Mouse (Mus musculus) limb, embryonic 14.5 days (tissue): ENCODE measurements around the gene Rxylt1. TPM values are rescaled to one million over a fixed set of nuclear protein-coding genes. Genes with fewer than 3 reads are reported as not detected.
A peak's percentile ranks its signal among the peaks of the same experiment; 100 is the strongest.

ENCODE experiments used
- ATAC-seq: fragments of 200-750 bp; cut with Nextera tagmentation; 2 replicates; pipeline ENCODE4 v1.8.0; 2017; ENCODE audit warnings: low read depth, moderate number of reproducible peaks, moderate TSS enrichment; ENCODE audit not compliant: low FRiP score
- DNase-seq: peaks from one replicate; pipeline ENCODE4 v3.0.0-alpha.2; 2015; ENCODE audit warnings: low spot score
- H3K27ac ChIP-seq: fragments of 300-500 bp; sonication (generic); replicated peaks from 2 replicates; pipeline ENCODE4 v1.5.1; 2014; ENCODE audit warnings: low read depth, mild to moderate bottlenecking, low read length, moderate library complexity, mixed read lengths
- H3K27me3 ChIP-seq: fragments of 300-500 bp; sonication (generic); 2 replicates; pipeline ENCODE4 v1.6.1; 2014; ENCODE audit warnings: low read length, mixed read lengths; ENCODE audit not compliant: control insufficient read depth, insufficient read depth
- H3K36me3 ChIP-seq: fragments of 300-500 bp; sonication (generic); 2 replicates; pipeline ENCODE4 v1.6.1; 2014; ENCODE audit warnings: mild to moderate bottlenecking, low read length, moderate library complexity, mixed read lengths; ENCODE audit not compliant: control insufficient read depth, insufficient read depth
- H3K4me1 ChIP-seq: fragments of 300-500 bp; sonication (generic); 2 replicates; pipeline ENCODE4 v1.6.1; 2014; ENCODE audit warnings: antibody characterized with exemption, low read length, mixed read lengths; ENCODE audit not compliant: control insufficient read depth, insufficient read depth
- H3K4me2 ChIP-seq: fragments of 300-500 bp; sonication (generic); replicated peaks from 2 replicates; pipeline ENCODE4 v1.6.1; 2014; ENCODE audit warnings: low read depth, mild to moderate bottlenecking, low read length, moderate library complexity; ENCODE audit not compliant: severe bottlenecking
- H3K4me3 ChIP-seq: fragments of 300-500 bp; sonication (generic); replicated peaks from 2 replicates; pipeline ENCODE4 v1.5.1; 2014; ENCODE audit warnings: low read length
- H3K9ac ChIP-seq: fragments of 300-500 bp; sonication (generic); 2 replicates; pipeline ENCODE4 v1.6.1; 2014; ENCODE audit warnings: mild to moderate bottlenecking, low read depth, low read length, moderate library complexity; ENCODE audit not compliant: severe bottlenecking
- H3K9me3 ChIP-seq: fragments of 300-500 bp; sonication (generic); 2 replicates; pipeline ENCODE4 v1.6.1; 2016; ENCODE audit warnings: low read length; ENCODE audit not compliant: control insufficient read depth
- POLR2A ChIP-seq: fragments of 200-500 bp; IDR thresholded peaks from 2 replicates; pipeline ENCODE4 v1.8.0; 2012; ENCODE audit warnings: inconsistent platforms, mild to moderate bottlenecking, moderate library complexity, borderline replicate concordance; ENCODE audit not compliant: insufficient read depth, insufficient read length; ENCODE audit errors: extremely low read depth
- WGBS: fragments of 180-500 bp; shearing (Covaris S2); extraction: QIAGEN DNeasy Blood & Tissue Kit; methylation state at CpG from one replicate; pipeline ENCODE4 v1.1.7; 2014; 5-methylcytosine and 5-hydroxymethylcytosine counted together
- polyA plus RNA-seq, 2 experiments: library from polyadenylated mRNA; depleted of rRNA in 1 of 2; stranded (reverse) in 1 of 2; unstranded in 1 of 2; fragments of >200 nt; fragmentation: Nextera tagmentation in 1 of 2; extraction: Ambion mirVana in 1 of 2; gene quantifications; 2 replicates each; pipeline versions ENCODE4 v1.2.1 to v1.2.3; 2012 to 2014

The Rxylt1 gene
- polyA plus RNA-seq (2012; rRNA removed) (18.1 and 25.5 TPM in 2 replicates), polyA plus RNA-seq (2014; fragmentation: Nextera tagmentation; extraction: Ambion mirVana) (64.1 and 64.9 TPM in 2 replicates)

DNA sequence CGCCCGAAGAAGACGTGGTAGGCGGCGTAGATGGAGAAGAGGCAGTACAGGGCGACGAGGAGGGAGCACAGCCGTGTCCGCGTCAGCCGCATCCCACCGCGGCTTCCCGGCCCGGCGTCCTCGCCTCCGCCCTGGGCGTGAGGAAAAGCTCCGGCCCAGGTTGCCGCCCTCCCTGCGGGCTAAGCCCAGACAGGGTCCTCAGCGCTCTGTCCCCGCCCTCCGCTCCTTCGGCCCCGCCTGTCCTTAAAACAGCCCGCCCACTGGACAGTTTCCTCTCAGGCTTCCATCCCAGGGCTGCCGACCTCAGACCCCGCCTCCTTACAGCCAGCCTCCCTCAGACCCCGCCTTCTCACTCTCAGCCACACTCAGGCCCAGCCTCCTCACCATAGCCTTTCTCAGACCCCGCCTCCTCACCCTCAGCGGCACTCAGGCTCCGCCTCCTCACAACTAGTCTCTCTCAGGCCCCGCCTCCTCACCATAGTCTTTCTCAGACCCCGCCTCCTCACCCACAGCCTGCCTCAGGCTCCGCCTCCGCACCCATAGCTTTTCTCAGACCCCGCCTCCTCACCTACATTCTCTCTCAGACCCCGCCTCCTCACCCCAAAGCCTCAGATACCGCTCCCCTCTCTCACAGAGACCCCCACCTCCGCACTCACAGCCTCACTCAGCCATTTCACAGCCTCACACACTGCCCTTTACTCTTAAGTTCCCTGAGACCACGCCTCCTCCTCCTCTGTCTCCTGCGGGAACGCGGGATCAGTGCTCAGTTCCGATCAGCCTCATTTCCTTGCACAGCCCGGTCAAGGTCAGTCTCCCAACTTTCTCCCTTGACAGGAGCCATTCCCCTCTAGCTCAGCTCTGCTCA lies at the start of gene Rxylt1:
Gene Rxylt1, minus strand, starts transcription at position 392 of the 865 bp plus-strand sequence.
- H3K4me3 ChIP-seq = peak within 1 kb of the TSS; percentile 75
- H3K9ac ChIP-seq = peak within 1 kb of the TSS; percentile 90
- H3K4me2 ChIP-seq = peak within 1 kb of the TSS; percentile 76
- peak within 1 kb of the TSS; percentile 91 for H3K27ac ChIP-seq
- under 1% methylated on average over 40 of the region's 48 CpGs for WGBS
- peaks cover 8% of the 10 kb centered on the region for H3K4me1 ChIP-seq
- ATAC-seq (peak; percentile 97), DNase-seq (peak; percentile 98)
- H3K27me3 ChIP-seq = no peaks in the 10 kb centered on the region
- TF ChIP-seq POLR2A = peak; percentile 78; the same call in 1 of the 2 replicates
- peaks cover 8% of the 10 kb centered on the region for H3K36me3 ChIP-seq
- H3K9me3 ChIP-seq = no peaks in the 10 kb centered on the region

GRCm38 (mm10) chr10:122121290-122121970 lies 24.3 kb upstream of the Rxylt1 start:
- no peak overlapping the region for H3K9ac ChIP-seq
- ATAC-seq (no peak), DNase-seq (no peak)
- no peaks in the 10 kb centered on the region for H3K9me3 ChIP-seq
- H3K36me3 ChIP-seq = no peaks in the 10 kb centered on the region
- peaks cover 18% of the 10 kb centered on the region for H3K4me1 ChIP-seq
- H3K4me3 ChIP-seq = no peak overlapping the region
- no peak overlapping the region for H3K4me2 ChIP-seq
- TF ChIP-seq POLR2A = no peak
- H3K27me3 ChIP-seq = no peaks in the 10 kb centered on the region
- 94% methylated on average over 19 of the region's 21 CpGs for WGBS
- no peak overlapping the region for H3K27ac ChIP-seq

DNA sequence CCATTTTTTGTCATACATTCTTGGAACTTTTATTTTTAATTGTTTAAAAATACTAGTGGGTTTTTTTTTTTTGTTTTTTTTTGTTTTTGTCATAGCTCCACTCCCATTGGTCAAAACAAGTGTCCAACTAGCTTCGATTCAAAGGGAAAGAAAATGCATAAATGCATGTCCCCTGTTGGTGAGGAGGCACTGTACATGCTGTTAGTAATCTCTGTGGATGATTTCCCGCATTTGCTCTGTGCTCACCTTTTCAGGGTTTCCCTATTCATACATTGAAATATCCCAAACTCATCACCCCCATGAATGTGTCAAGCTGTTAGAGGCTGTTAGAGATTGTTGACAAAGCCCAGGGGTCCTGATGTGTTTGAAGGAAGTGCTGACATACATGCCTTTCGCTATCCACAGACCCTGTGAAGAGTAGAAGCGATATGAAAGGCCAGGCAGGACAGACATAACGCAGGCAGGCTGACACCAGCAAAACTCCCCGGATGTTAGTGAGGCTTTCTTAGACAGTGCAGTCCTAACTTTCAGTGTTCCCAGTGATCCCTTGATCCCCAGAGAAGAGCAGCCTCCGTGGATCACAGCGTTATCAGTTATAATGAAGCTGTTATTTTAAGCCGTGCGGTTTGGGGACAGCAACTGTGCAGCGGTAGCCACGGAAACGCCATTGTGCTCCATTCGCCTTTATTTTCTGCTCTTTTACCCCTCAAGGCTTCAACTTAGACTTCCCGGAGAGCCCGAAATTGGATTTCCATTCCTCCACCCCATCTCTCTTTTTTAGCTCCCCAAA lies 23.5 kb upstream of the Rxylt1 start:
- no peak overlapping the region for H3K27ac ChIP-seq
- no peak for ATAC-seq
- WGBS = 91% methylated on average over 16 of the region's 16 CpGs
- H3K27me3 ChIP-seq = no peaks in the 10 kb centered on the region
- no peak overlapping the region for H3K4me2 ChIP-seq
- DNase-seq = no peak
- no peak overlapping the region for H3K9ac ChIP-seq
- no peak for TF ChIP-seq POLR2A
- no peaks in the 10 kb centered on the region for H3K9me3 ChIP-seq
- no peaks in the 10 kb centered on the region for H3K36me3 ChIP-seq
- H3K4me1 ChIP-seq = peaks cover 23% of the 10 kb centered on the region
- no peak overlapping the region for H3K4me3 ChIP-seq

DNA sequence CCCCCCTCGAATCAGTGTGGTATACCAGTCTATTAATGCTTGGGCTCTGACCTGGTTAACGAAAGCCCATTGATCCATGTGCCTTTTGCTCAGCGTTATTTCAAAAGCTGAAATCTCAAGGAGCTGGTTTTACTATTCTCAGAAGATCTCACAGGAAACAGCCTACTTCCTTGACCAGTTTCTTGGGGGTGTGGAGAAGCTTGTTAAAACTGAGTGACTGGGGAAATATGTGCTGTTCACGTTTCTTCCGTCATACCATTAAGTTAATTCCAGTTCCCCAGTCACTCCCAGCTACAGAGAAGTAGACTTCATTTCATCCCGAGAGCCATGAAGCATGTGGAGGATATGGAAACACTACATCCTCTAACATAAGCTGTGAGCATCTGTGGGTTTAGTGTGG lies 22.3 kb upstream of the Rxylt1 start:
- Histone ChIP-seq H3K27ac (no peak overlapping the region), H3K27me3 (no peaks in the 10 kb centered on the region), H3K4me2 (no peak overlapping the region), H3K9ac (no peak overlapping the region), H3K9me3 (no peaks in the 10 kb centered on the region), H3K36me3 (no peaks in the 10 kb centered on the region), H3K4me1 (peaks cover 27% of the 10 kb centered on the region), H3K4me3 (no peak overlapping the region)
- no peak; the same call in 1 of the 2 replicates for ATAC-seq
- no peak for DNase-seq
- 29% methylated on average over 6 of the region's 6 CpGs for WGBS
- TF ChIP-seq POLR2A = no peak

DNA sequence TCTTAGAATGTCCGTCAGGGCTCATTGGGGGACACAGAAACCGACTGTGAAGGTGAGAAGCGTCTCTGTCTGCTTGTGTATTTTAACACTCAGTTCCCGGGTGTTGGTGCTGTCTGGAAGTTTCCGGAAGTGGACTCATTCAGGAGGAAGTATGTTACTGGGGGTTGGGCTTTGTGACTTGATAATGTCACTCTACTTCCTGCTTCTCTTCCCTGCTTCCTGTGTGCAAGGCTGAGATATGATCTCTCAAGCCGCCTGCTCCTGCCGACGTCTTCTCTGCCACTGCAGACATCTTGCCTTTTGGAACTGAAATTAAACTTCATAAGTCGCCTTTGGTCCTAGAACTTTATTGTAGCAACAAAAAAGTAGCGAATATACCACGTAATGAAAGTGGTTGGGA lies 19.5 kb upstream of the Rxylt1 start:
- no peak overlapping the region for H3K4me3 ChIP-seq
- ATAC-seq = no peak
- H3K9ac ChIP-seq = no peak overlapping the region
- WGBS = 52% methylated on average over 11 of the region's 11 CpGs
- no peak for DNase-seq
- no peaks in the 10 kb centered on the region for H3K27me3 ChIP-seq
- H3K27ac ChIP-seq = 0 out of 2 replicates have a peak overlapping the region, but pooled peaks have one; percentile 9
- no peak for TF ChIP-seq POLR2A
- peaks cover 22% of the 10 kb centered on the region for H3K4me1 ChIP-seq
- peak overlapping the region; percentile 22 for H3K4me2 ChIP-seq
- H3K36me3 ChIP-seq = no peaks in the 10 kb centered on the region
- H3K9me3 ChIP-seq = no peaks in the 10 kb centered on the region
